Mouse (Mus musculus) MEL (cell line): ENCODE results near the gene Sult1a1. TPM values are rescaled to one million over a fixed set of nuclear protein-coding genes. Genes with fewer than 3 reads are reported as not detected.

Experiments
- DNase-seq: peaks from one replicate; pipeline ENCODE4 v3.0.0; 2011; ENCODE audit warnings: low read depth, low spot score
- H3K27ac ChIP-seq: 2 replicates; pipeline ENCODE4 v1.5.1; 2012; ENCODE audit warnings: low read depth, mild to moderate bottlenecking, control low read depth, low read length, moderate library complexity; ENCODE audit not compliant: control insufficient read depth
- H3K27me3 ChIP-seq, 2 experiments: fragments of 150-350 bp in 1 of 2; sonication (generic) in 1 of 2; 2 replicates each; pipeline ENCODE4 v1.6.1; 2012; ENCODE audit warnings: low read length in 2 of 2, mild to moderate bottlenecking in 2 of 2, improper control_type of control experiment in 1 of 2, moderate library complexity in 1 of 2; ENCODE audit not compliant: insufficient read depth in 2 of 2, control insufficient read depth in 1 of 2
- H3K36me3 ChIP-seq, 2 experiments: 2 replicates each; pipeline ENCODE4 v1.6.1; 2012 to 2014; ENCODE audit warnings: low read length in 2 of 2, improper control_type of control experiment in 1 of 2, inconsistent platforms in 1 of 2, mild to moderate bottlenecking in 1 of 2; ENCODE audit not compliant: insufficient read depth in 2 of 2, control insufficient read depth in 1 of 2
- H3K4me1 ChIP-seq, 2 experiments: fragments of 150-350 bp in 1 of 2; sonication (generic) in 1 of 2; 2 replicates each; pipeline ENCODE4 v1.6.1; 2012; ENCODE audit warnings: low read length in 2 of 2, improper control_type of control experiment in 1 of 2, mild to moderate bottlenecking in 1 of 2; ENCODE audit not compliant: insufficient read depth in 2 of 2, control insufficient read depth in 1 of 2
- H3K4me3 ChIP-seq, 2 experiments: fragments of 150-350 bp in 1 of 2; sonication (generic) in 1 of 2; 2 replicates each; pipeline ENCODE4 v1.5.1; 2012; ENCODE audit warnings: low read depth in 2 of 2, low read length in 2 of 2, mild to moderate bottlenecking in 2 of 2, moderate library complexity in 2 of 2, control low read depth in 1 of 2, improper control_type of control experiment in 1 of 2; ENCODE audit not compliant: control insufficient read depth in 1 of 2, insufficient read depth in 1 of 2
- H3K79me2 ChIP-seq: 2 replicates; pipeline ENCODE4 v1.6.1; 2012; ENCODE audit warnings: mild to moderate bottlenecking, low read length, moderate library complexity; ENCODE audit not compliant: control insufficient read depth, poor library complexity, insufficient read depth
- H3K9ac ChIP-seq: 2 replicates; pipeline ENCODE4 v1.6.1; 2012; ENCODE audit warnings: low read depth, mild to moderate bottlenecking, control low read depth, low read length, moderate library complexity; ENCODE audit not compliant: control insufficient read depth, poor library complexity, severe bottlenecking
- H3K9me3 ChIP-seq: fragments of 150-350 bp; sonication (generic); replicated peaks from 2 replicates; pipeline ENCODE4 v1.6.1; 2012; ENCODE audit warnings: mild to moderate bottlenecking, low read length, improper control_type of control experiment, moderate library complexity; ENCODE audit not compliant: insufficient read depth
- BHLHE40 ChIP-seq: IDR thresholded peaks from 2 replicates; pipeline ENCODE4 v1.6.1; 2012; ENCODE audit warnings: low read depth, mild to moderate bottlenecking, inconsistent platforms, low read length, improper control_type of control experiment, borderline replicate concordance
- CHD1 ChIP-seq: IDR thresholded peaks from 2 replicates; pipeline ENCODE4 v1.6.1; 2012; ENCODE audit warnings: low read depth, mild to moderate bottlenecking, inconsistent platforms, low read length, improper control_type of control experiment
- CHD2 ChIP-seq: IDR thresholded peaks from 2 replicates; pipeline ENCODE4 v1.6.1; 2011; ENCODE audit warnings: low read length, improper control_type of control experiment
- CTCF ChIP-seq, 3 experiments: IDR thresholded peaks in 2 of 3; conservative IDR thresholded peaks in 1 of 3; 2 replicates each; pipeline ENCODE4 v1.5.1; 2011 to 2012; ENCODE audit warnings: low read length in 3 of 3, low read depth in 2 of 3, mild to moderate bottlenecking in 2 of 3, improper control_type of control experiment in 1 of 3, inconsistent platforms in 1 of 3, mixed read lengths in 1 of 3, moderate library complexity in 1 of 3; ENCODE audit not compliant: control insufficient read depth in 1 of 3, insufficient read depth in 1 of 3, poor library complexity in 1 of 3, severe bottlenecking in 1 of 3
- ETS1 ChIP-seq: IDR thresholded peaks from 2 replicates; pipeline ENCODE4 v1.6.1; 2012; ENCODE audit warnings: low read depth, mild to moderate bottlenecking, inconsistent platforms, low read length, improper control_type of control experiment, moderate library complexity
- GATA1 ChIP-seq: IDR thresholded peaks from 2 replicates; pipeline ENCODE4 v1.6.1; 2011; ENCODE audit warnings: low read depth, low read length, improper control_type of control experiment
- JUND ChIP-seq: IDR thresholded peaks from 2 replicates; pipeline ENCODE4 v1.6.1; 2011; ENCODE audit warnings: low read depth, mild to moderate bottlenecking, improper control_type of control experiment, low read length
- MAX ChIP-seq: IDR thresholded peaks from 2 replicates; pipeline ENCODE4 v1.6.1; 2011; ENCODE audit warnings: low read length, improper control_type of control experiment
- MAZ ChIP-seq: IDR thresholded peaks from 2 replicates; pipeline ENCODE4 v1.6.1; 2012; ENCODE audit warnings: low read depth, mild to moderate bottlenecking, inconsistent platforms, low read length, improper control_type of control experiment
- MEF2A ChIP-seq: IDR thresholded peaks from 2 replicates; pipeline ENCODE4 v1.6.1; 2014; ENCODE audit warnings: low read depth, mild to moderate bottlenecking, inconsistent platforms, low read length, improper control_type of control experiment; ENCODE audit not compliant: poor library complexity, insufficient replicate concordance, severe bottlenecking; ENCODE audit errors: extremely low read depth
- MXI1 ChIP-seq: IDR thresholded peaks from 2 replicates; pipeline ENCODE4 v1.6.1; 2011; ENCODE audit warnings: mild to moderate bottlenecking, low read depth, low read length, improper control_type of control experiment
- MYB ChIP-seq: IDR thresholded peaks from 2 replicates; pipeline ENCODE4 v1.6.1; 2011; ENCODE audit warnings: mild to moderate bottlenecking, low read depth, low read length, improper control_type of control experiment
- POLR2AphosphoS5 ChIP-seq: IDR thresholded peaks from 2 replicates; pipeline ENCODE4 v1.6.1; 2012; ENCODE audit warnings: low read depth, borderline replicate concordance, mild to moderate bottlenecking, inconsistent platforms, low read length, moderate library complexity, mixed read lengths
- RAD21 ChIP-seq: IDR thresholded peaks from 2 replicates; pipeline ENCODE4 v1.6.1; 2011; ENCODE audit warnings: mild to moderate bottlenecking, low read depth, low read length, improper control_type of control experiment
- RCOR1 ChIP-seq: IDR thresholded peaks from 2 replicates; pipeline ENCODE4 v1.6.1; 2012; ENCODE audit warnings: low read depth, mild to moderate bottlenecking, inconsistent platforms, low read length, improper control_type of control experiment
- SMC3 ChIP-seq: IDR thresholded peaks from 2 replicates; pipeline ENCODE4 v1.6.1; 2011; ENCODE audit warnings: low read depth, low read length, improper control_type of control experiment
- TBP ChIP-seq: IDR thresholded peaks from 2 replicates; pipeline ENCODE4 v1.8.0; 2011; ENCODE audit warnings: low read depth, low read length, improper control_type of control experiment
- USF1 ChIP-seq: IDR thresholded peaks from 2 replicates; pipeline ENCODE4 v1.6.1; 2014; ENCODE audit warnings: low read depth, mild to moderate bottlenecking, inconsistent platforms, low read length, improper control_type of control experiment, moderate library complexity
- ZKSCAN1 ChIP-seq: IDR thresholded peaks from 2 replicates; pipeline ENCODE4 v1.6.1; 2012; ENCODE audit warnings: low read depth, mild to moderate bottlenecking, inconsistent platforms, low read length, improper control_type of control experiment, moderate library complexity
- polyA plus RNA-seq, 2 experiments: library from polyadenylated mRNA; stranded (reverse) in 1 of 2; unstranded in 1 of 2; fragments of >175 nt in 1 of 2; fragments of >200 nt in 1 of 2; gene quantifications; 2 replicates each; pipeline versions ENCODE4 v1.2.1 to v1.2.4; 2012; ENCODE audit warnings: low replicate concordance in 2 of 2, low read depth in 1 of 2; ENCODE audit not compliant: insufficient read length in 2 of 2, insufficient read depth in 1 of 2, missing spikeins in 1 of 2
- total RNA-seq: library from RNA; depleted of rRNA; stranded (reverse); fragments of 300-350 nt; gene quantifications from 2 replicates; pipeline ENCODE4 v1.2.3, GENCODE M21; 2012

Gene Sult1a1
- total and polyA plus RNA-seq, 3 experiments: 0.36 TPM; not detected in 2

- TF ChIP-seq RAD21: no peak
- no peak for TF ChIP-seq ETS1
- TF ChIP-seq GATA1: no peak
- TF ChIP-seq MXI1: no peak
- no peak for TF ChIP-seq CHD2
- TF ChIP-seq CHD1: no peak
- TF ChIP-seq SMC3: no peak
- TF ChIP-seq USF1: no peak
- no peak for TF ChIP-seq JUND
- no peak for TF ChIP-seq MAZ
- no peak for TF ChIP-seq MEF2A
- no peak for TF ChIP-seq MAX
- no peak for TF ChIP-seq RCOR1
- TF ChIP-seq TBP: no peak
- TF ChIP-seq BHLHE40: no peak
- Histone ChIP-seq H3K79me2 (no peaks in the 10 kb centered on the region), H3K9me3 (no peaks in the 10 kb centered on the region), H3K36me3 (peaks cover 0 to 8% of the 10 kb centered on the region in 2 experiments; a peak in 2 of 4 replicates), H3K4me1 (no peaks in the 10 kb centered on the region), H3K27ac (no peak overlapping the region), H3K27me3 (no peaks in the 10 kb centered on the region), H3K4me3 (no peak overlapping the region), H3K9ac (no peak overlapping the region)
- no peak for DNase-seq
Measured at GRCm38 (mm10) chr7:126670152-126670551, 6.1 kb downstream of the Sult1a1 start.

DNA sequence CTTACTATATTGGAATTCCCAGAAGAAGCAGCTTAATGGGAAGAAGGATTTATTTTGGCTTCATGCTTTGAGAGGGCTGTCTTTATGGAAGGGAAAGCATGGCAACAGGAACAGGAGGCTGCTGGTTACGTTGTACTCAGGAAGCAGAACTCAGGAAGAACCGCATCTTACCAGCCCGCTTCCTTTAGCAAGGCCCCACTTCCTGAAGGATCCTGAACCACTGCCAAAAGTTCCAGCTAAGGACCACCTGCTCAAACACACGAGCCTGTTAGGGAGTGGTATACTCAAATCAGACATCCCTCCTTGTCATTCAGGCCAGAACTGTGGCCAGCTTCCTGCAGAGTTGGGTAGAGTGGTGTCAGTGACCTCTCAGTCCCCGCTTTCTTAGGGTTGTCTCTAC, 7.8 kb downstream of the Sult1a1 start:
- H3K4me1 ChIP-seq: no peaks in the 10 kb centered on the region
- peaks cover 0 to 16% of the 10 kb centered on the region in 2 experiments; a peak in 2 of 4 replicates for H3K36me3 ChIP-seq
- DNase-seq: no peak
- TF ChIP-seq USF1: no peak
- TF ChIP-seq, all 39 proteins: peak for 0
- Histone ChIP-seq H3K27me3 (no peaks in the 10 kb centered on the region), H3K9me3 (no peaks in the 10 kb centered on the region), H3K9ac (no peak overlapping the region), H3K79me2 (no peaks in the 10 kb centered on the region), H3K27ac (no peak overlapping the region), H3K4me3 (no peak overlapping the region)

DNA sequence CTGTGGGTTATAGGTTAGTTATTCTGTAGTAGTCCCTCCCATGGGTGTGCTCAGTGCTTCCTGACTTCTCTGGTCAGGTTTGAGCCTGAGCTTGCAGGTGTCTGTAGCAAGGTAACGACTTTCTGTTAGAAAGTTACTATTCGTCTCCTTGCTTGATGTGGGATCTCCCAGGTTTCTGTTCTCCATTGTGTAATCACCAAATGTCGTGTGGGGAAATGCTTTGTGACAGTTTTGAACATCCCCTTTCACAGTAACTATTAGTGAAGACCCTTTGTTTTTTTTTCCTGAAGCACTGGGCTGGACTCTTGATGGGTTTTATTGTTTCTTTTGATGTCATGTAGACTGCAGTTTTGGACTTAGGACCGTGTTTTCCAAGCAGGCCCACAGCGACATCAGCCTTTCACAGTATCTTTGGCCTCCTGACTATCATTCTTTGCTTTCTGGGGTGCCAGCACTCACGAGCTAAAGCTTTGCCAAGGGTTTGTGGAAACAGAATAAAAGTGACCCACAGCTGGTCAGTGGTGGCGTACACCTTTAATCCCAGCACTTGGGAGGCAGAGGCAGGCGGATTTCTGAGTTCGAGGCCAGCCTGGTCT, 8.6 kb downstream of the Sult1a1 start:
- Histone ChIP-seq H3K27ac (no peak overlapping the region), H3K9ac (no peak overlapping the region), H3K27me3 (no peaks in the 10 kb centered on the region)
- DNase-seq: no peak
- TF ChIP-seq MYB (no peak), MAX (no peak), POLR2AphosphoS5 (no peak), USF1 (no peak), ZKSCAN1 (no peak), TBP (no peak), CHD1 (no peak), CTCF (IDR thresholded peaks at IDR 0.05 in 2 of 3, conservative IDR thresholded peaks at IDR 0.05 in 1 of 3; ENCODE audit: control insufficient read depth in 1 of 3, insufficient read depth in 1 of 3, low read depth in 2 of 3, low read length in 3 of 3, poor library complexity in 1 of 3, severe bottlenecking in 1 of 3) (no peak)
- TF ChIP-seq, all 39 proteins: peak for 0
- Histone ChIP-seq H3K4me3 (no peak overlapping the region), H3K36me3 (peaks cover 0 to 16% of the 10 kb centered on the region in 2 experiments; a peak in 2 of 4 replicates), H3K4me1 (no peaks in the 10 kb centered on the region), H3K79me2 (no peaks in the 10 kb centered on the region), H3K9me3 (no peaks in the 10 kb centered on the region)
